Mouse (Mus musculus): Measurements from ENCODE around the gene Golga4. TPM values are rescaled to one million over a fixed set of nuclear protein-coding genes. Genes with fewer than 3 reads are reported as not detected.

The Golga4 gene
- total and polyA plus RNA-seq, 2 experiments from 2014 or later = 45.3 to 57.6 TPM

DNA sequence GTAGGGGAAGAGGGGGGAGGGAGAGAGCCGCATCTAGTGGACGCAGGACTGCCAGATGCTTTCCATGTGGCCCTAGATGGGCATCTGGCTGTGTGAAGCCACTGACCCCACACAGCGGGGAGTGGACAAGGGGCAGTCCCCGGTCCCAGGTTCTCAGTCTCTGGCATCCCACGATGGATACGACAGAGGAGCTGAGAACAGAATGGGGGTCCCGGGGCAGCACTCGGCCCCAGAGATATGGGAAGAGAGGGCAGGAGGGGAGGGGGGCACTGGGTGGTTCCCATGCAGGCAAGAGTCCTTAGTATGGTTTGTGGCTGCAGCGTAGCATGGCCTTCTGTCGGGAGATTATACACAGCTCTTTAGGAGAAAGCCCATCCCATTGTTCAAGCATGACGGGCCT lies 17.7 kb downstream of the Golga4 start:
- no peaks in the 10 kb centered on the region for H3K9me3 ChIP-seq (replicated peaks; ENCODE audit: control insufficient read depth, low read length)
- no peak overlapping the region for H3K4me3 ChIP-seq (ENCODE audit: low read depth, low read length)
- WGBS = 79% methylated on average over 11 of the region's 11 CpGs
- no peak for DNase-seq (ENCODE audit: low spot score)
- no peaks in the 10 kb centered on the region for H3K27me3 ChIP-seq (ENCODE audit: control insufficient read depth, insufficient read depth, low read length)
- TF ChIP-seq CTCF (IDR thresholded peaks at IDR 0.05; ENCODE audit: low read depth) = no peak
- no peak for TF ChIP-seq EP300 (IDR thresholded peaks at IDR 0.05; ENCODE audit: low read depth)
- no peak for ATAC-seq (ENCODE audit: insufficient read depth, low read depth)
- no peak overlapping the region for H3K4me2 ChIP-seq (ENCODE audit: low read depth, low read length)
- no peak overlapping the region for H3K27ac ChIP-seq (ENCODE audit: low read depth)
- peaks cover 18% of the 10 kb centered on the region for H3K4me1 ChIP-seq (ENCODE audit: control insufficient read depth, insufficient read depth)
- H3K9ac ChIP-seq (replicated peaks; ENCODE audit: low read depth, low read length) = no peak overlapping the region
- H3K36me3 ChIP-seq (replicated peaks; ENCODE audit: control insufficient read depth, insufficient read depth, low read length) = peaks cover 44% of the 10 kb centered on the region

DNA sequence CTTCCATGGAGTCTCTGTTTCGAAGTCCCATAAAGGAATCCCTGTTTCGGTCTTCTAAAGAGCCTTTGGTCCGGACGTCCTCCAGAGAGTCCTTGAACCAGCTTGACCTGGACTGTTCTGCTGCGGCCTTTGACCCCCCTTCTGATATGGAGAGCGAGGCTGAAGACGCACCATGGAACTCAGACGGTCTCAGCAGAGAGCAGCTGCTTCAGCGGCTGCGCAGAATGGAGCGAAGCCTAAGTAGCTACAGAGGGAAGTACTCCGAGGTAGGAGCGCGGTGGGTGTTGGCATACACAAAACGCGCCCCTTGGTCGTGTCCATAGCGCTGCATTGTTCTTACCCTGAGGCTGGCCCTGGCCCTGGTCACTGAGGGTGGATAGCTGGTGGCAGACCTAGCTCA lies 21.0 kb downstream of the Golga4 start:
- no peaks in the 10 kb centered on the region for H3K9me3 ChIP-seq (replicated peaks; ENCODE audit: control insufficient read depth, low read length)
- H3K4me3 ChIP-seq (ENCODE audit: low read depth, low read length) = no peak overlapping the region
- no peaks in the 10 kb centered on the region for H3K4me1 ChIP-seq (ENCODE audit: control insufficient read depth, insufficient read depth)
- DNase-seq (ENCODE audit: low spot score) = no peak
- WGBS = 90% methylated on average over 18 of the region's 18 CpGs
- no peak for ATAC-seq (ENCODE audit: insufficient read depth, low read depth)
- no peaks in the 10 kb centered on the region for H3K27me3 ChIP-seq (ENCODE audit: control insufficient read depth, insufficient read depth, low read length)
- no peak overlapping the region for H3K4me2 ChIP-seq (ENCODE audit: low read depth, low read length)
- peaks cover 76% of the 10 kb centered on the region for H3K36me3 ChIP-seq (replicated peaks; ENCODE audit: control insufficient read depth, insufficient read depth, low read length)
- TF ChIP-seq EP300 (IDR thresholded peaks at IDR 0.05; ENCODE audit: low read depth) = no peak
- TF ChIP-seq CTCF (IDR thresholded peaks at IDR 0.05; ENCODE audit: low read depth) = no peak
- no peak overlapping the region for H3K9ac ChIP-seq (replicated peaks; ENCODE audit: low read depth, low read length)
- no peak overlapping the region for H3K27ac ChIP-seq (ENCODE audit: low read depth)

DNA sequence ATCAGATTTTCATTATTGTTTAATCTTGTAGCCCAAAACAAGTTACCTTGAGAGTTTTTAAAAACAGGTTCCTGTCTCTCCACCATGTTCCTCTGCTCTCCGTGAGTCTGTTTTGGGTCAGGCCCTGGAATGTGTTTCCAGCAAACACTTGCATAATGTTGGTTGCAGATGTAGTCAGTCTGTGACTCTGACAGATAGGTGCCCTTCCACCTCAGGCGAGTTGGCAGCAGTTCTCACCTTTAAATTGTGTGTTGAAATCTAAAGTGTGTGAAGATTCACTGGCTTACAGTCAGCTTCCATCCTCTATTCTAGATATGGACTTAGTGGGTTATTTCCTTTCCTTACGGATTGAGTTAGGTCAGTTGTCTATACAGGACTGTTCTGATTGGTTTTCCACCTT lies 23.7 kb downstream of the Golga4 start:
- no peak overlapping the region for H3K4me2 ChIP-seq (ENCODE audit: low read depth, low read length)
- no peak overlapping the region for H3K4me3 ChIP-seq (ENCODE audit: low read depth, low read length)
- no peak for ATAC-seq (ENCODE audit: insufficient read depth, low read depth)
- DNase-seq (ENCODE audit: low spot score) = no peak
- no peak for TF ChIP-seq CTCF (IDR thresholded peaks at IDR 0.05; ENCODE audit: low read depth)
- no peak for TF ChIP-seq EP300 (IDR thresholded peaks at IDR 0.05; ENCODE audit: low read depth)
- 68% methylated on average over 3 of the region's 3 CpGs for WGBS
- H3K36me3 ChIP-seq (replicated peaks; ENCODE audit: control insufficient read depth, insufficient read depth, low read length) = peaks cover 85% of the 10 kb centered on the region
- no peaks in the 10 kb centered on the region for H3K9me3 ChIP-seq (replicated peaks; ENCODE audit: control insufficient read depth, low read length)
- H3K4me1 ChIP-seq (ENCODE audit: control insufficient read depth, insufficient read depth) = no peaks in the 10 kb centered on the region
- no peaks in the 10 kb centered on the region for H3K27me3 ChIP-seq (ENCODE audit: control insufficient read depth, insufficient read depth, low read length)
- H3K9ac ChIP-seq (replicated peaks; ENCODE audit: low read depth, low read length) = no peak overlapping the region
- no peak overlapping the region for H3K27ac ChIP-seq (ENCODE audit: low read depth)

DNA sequence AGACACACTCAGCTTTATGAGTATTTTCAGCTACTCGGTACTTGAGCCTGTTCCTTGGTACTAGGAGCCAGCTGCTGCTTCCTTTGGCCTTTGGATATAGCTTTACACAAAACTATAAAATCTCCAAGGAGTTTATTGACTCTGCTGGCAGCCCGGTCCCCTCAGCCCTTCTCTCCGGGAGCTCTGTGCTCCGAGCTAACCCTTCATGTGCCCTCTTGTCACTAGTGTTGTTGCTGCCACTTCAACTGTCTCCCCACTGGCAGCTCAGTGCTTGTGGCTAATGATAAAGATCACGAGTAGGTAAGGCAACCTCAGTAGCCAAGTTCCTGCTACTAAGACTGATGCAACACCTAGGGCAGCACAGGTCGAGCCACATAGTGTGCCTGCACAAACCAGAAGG lies 24.6 kb downstream of the Golga4 start:
- Histone ChIP-seq H3K27ac (ENCODE audit: low read depth) (no peak overlapping the region), H3K27me3 (ENCODE audit: control insufficient read depth, insufficient read depth, low read length) (no peaks in the 10 kb centered on the region), H3K9ac (replicated peaks; ENCODE audit: low read depth, low read length) (no peak overlapping the region), H3K9me3 (replicated peaks; ENCODE audit: control insufficient read depth, low read length) (no peaks in the 10 kb centered on the region), H3K4me3 (ENCODE audit: low read depth, low read length) (no peak overlapping the region), H3K36me3 (replicated peaks; ENCODE audit: control insufficient read depth, insufficient read depth, low read length) (peaks cover 91% of the 10 kb centered on the region), H3K4me2 (ENCODE audit: low read depth, low read length) (no peak overlapping the region), H3K4me1 (ENCODE audit: control insufficient read depth, insufficient read depth) (no peaks in the 10 kb centered on the region)
- TF ChIP-seq CTCF (IDR thresholded peaks at IDR 0.05; ENCODE audit: low read depth) = no peak
- TF ChIP-seq EP300 (IDR thresholded peaks at IDR 0.05; ENCODE audit: low read depth) = no peak
- DNase-seq (ENCODE audit: low spot score) (no peak), ATAC-seq (ENCODE audit: insufficient read depth, low read depth) (no peak)
- WGBS = 80% methylated on average over 6 of the region's 6 CpGs

DNA sequence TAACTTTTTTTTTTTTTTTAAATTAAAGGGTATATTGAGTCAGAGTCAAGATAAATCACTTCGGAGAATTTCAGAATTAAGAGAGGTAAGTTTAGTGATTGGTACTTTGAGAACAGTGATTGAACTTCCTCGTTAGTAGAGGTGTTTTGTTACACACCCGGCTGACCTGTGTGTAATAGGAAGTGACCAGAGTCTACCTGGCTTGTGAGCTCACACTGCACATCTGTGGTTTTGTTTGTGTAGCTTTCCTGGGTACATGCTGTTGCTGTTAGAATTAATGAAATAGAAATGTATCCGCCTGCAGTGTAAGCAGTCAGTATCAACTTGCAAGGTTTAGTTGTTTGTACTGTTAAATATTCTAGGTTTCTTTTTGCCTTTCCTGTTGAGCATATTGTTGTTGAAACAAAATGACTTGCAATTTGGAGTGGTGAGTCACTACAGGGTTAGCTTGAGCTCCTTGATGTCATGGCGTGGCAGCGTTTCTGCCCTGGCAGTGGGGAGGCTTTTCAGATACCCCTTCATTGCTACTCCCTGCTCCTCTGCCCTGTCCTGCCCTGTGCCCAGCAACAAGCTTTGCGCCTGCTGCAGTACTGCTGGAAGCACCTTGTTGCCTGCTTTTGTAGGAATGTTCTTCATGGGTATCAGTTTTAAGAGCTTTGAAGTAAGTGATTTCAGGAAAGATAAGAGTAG lies 26.6 kb downstream of the Golga4 start:
- no peak overlapping the region for H3K4me2 ChIP-seq (ENCODE audit: low read depth, low read length)
- no peaks in the 10 kb centered on the region for H3K4me1 ChIP-seq (ENCODE audit: control insufficient read depth, insufficient read depth)
- no peak for DNase-seq (ENCODE audit: low spot score)
- TF ChIP-seq EP300 (IDR thresholded peaks at IDR 0.05; ENCODE audit: low read depth) (no peak), CTCF (IDR thresholded peaks at IDR 0.05; ENCODE audit: low read depth) (no peak)
- H3K27ac ChIP-seq (ENCODE audit: low read depth) = no peak overlapping the region
- ATAC-seq (ENCODE audit: insufficient read depth, low read depth) = no peak
- no peak overlapping the region for H3K4me3 ChIP-seq (ENCODE audit: low read depth, low read length)
- H3K36me3 ChIP-seq (replicated peaks; ENCODE audit: control insufficient read depth, insufficient read depth, low read length) = peaks cover 92% of the 10 kb centered on the region
- H3K27me3 ChIP-seq (ENCODE audit: control insufficient read depth, insufficient read depth, low read length) = no peaks in the 10 kb centered on the region
- no peaks in the 10 kb centered on the region for H3K9me3 ChIP-seq (replicated peaks; ENCODE audit: control insufficient read depth, low read length)
- WGBS = 88% methylated on average over 7 of the region's 7 CpGs
- no peak overlapping the region for H3K9ac ChIP-seq (replicated peaks; ENCODE audit: low read depth, low read length)

DNA sequence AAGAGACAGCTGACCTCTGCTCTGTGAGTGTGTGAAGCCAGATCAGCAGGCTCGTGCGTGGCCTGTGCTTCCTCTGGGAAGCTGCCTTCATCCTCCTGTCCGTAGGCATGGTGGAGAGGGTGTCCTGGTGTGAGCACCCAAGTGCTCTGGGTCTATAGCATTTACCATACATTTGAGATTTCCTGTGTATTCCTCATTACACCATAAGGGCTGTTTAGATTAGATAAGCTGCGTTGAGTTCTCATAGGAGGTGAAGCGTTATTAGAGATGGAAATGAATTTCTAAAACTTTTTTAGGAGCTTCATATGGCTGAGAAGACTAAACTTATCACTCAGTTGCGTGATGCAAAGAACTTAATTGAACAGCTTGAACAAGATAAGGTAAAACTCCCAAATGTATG lies 30.9 kb downstream of the Golga4 start:
- no peak for ATAC-seq (ENCODE audit: insufficient read depth, low read depth)
- no peak overlapping the region for H3K4me3 ChIP-seq (ENCODE audit: low read depth, low read length)
- 78% methylated on average over 6 of the region's 6 CpGs for WGBS
- no peak overlapping the region for H3K27ac ChIP-seq (ENCODE audit: low read depth)
- H3K4me1 ChIP-seq (ENCODE audit: control insufficient read depth, insufficient read depth) = no peaks in the 10 kb centered on the region
- no peak overlapping the region for H3K9ac ChIP-seq (replicated peaks; ENCODE audit: low read depth, low read length)
- H3K4me2 ChIP-seq (ENCODE audit: low read depth, low read length) = no peak overlapping the region
- H3K9me3 ChIP-seq (replicated peaks; ENCODE audit: control insufficient read depth, low read length) = no peaks in the 10 kb centered on the region
- no peak for DNase-seq (ENCODE audit: low spot score)
- H3K27me3 ChIP-seq (ENCODE audit: control insufficient read depth, insufficient read depth, low read length) = no peaks in the 10 kb centered on the region
- H3K36me3 ChIP-seq (replicated peaks; ENCODE audit: control insufficient read depth, insufficient read depth, low read length) = peaks cover 94% of the 10 kb centered on the region
- TF ChIP-seq EP300 (IDR thresholded peaks at IDR 0.05; ENCODE audit: low read depth) = no peak
- no peak for TF ChIP-seq CTCF (IDR thresholded peaks at IDR 0.05; ENCODE audit: low read depth)

All from heart, postnatal 0 days (tissue).